In genomic region chr4:129555862-129556531, GRCm38 (mm10) we compare ENCODE assay signal across 8 mouse cellular contexts. TPM values are rescaled to one million over a fixed set of nuclear protein-coding genes. Genes with fewer than 3 reads are reported as not detected.
DNase-seq lines count a peak whose midpoint lies in the region; ATAC-seq and TF ChIP-seq lines count a peak whose summit lies in the region.

No protein-coding gene starts in this region.

- no peak for DNase-seq in kidney, adult 2 months
- DNase-seq in kidney, adult 18-20 months, result no peak
- no peak for DNase-seq in CH12.LX (ENCODE audit: extremely low read depth)
- DNase-seq in spleen, postnatal 36 days (ENCODE audit: low spot score in 2 of 2), result no peak

- H3K27me3 ChIP-seq in kidney, adult 2 months (replicated peaks; ENCODE audit: control insufficient read depth, insufficient read depth, low read length), result no peaks in the 10 kb centered on the region
- no peaks in the 10 kb centered on the region for H3K27me3 ChIP-seq in CH12.LX (replicated peaks)
- no peaks in the 10 kb centered on the region; the same call in 1 of the 2 replicates for H3K27me3 ChIP-seq in hindbrain, embryonic 12.5 days
- H3K27me3 ChIP-seq in liver, embryonic 16.5 days (ENCODE audit: control insufficient read depth, insufficient read depth, low read depth, low read length), result peaks cover 15% of the 10 kb centered on the region
- no peaks in the 10 kb centered on the region for H3K27me3 ChIP-seq in stomach, embryonic 16.5 days (ENCODE audit: control insufficient read depth, insufficient read depth, low read length)

- H3K27ac ChIP-seq in kidney, adult 2 months (ENCODE audit: insufficient read depth, low read depth, low read length), result peak overlapping the region; percentile 37
- no peak overlapping the region for H3K27ac ChIP-seq in CH12.LX (ENCODE audit: insufficient read depth, low read depth)
- 0 out of 2 replicates have a peak overlapping the region, but pooled peaks have one; percentile 3 for H3K27ac ChIP-seq in hindbrain, embryonic 12.5 days
- H3K27ac ChIP-seq in liver, embryonic 16.5 days (ENCODE audit: low read length), result no peak overlapping the region
- H3K27ac ChIP-seq in stomach, embryonic 16.5 days (ENCODE audit: low read length), result no peak overlapping the region; the same call in none of the 2 replicates

- H3K4me3 ChIP-seq in kidney, adult 2 months (ENCODE audit: insufficient read depth, low read depth, low read length), result peak overlapping the region; percentile 71
- H3K4me3 ChIP-seq in CH12.LX (replicated peaks in 1 of 3; ENCODE audit: low read depth in 2 of 3, low read length in 2 of 3, poor library complexity in 1 of 3), result peak overlapping the region in 2 of 3 experiments; percentile 3 to 17
- peak overlapping the region; percentile 41 for H3K4me3 ChIP-seq in hindbrain, embryonic 12.5 days
- H3K4me3 ChIP-seq in liver, embryonic 16.5 days (ENCODE audit: low read depth, low read length), result peak overlapping the region; percentile 67
- H3K4me3 ChIP-seq in stomach, embryonic 16.5 days (replicated peaks; ENCODE audit: low read length), result peak overlapping the region; percentile 64

- no peak overlapping the region for H3K9ac ChIP-seq in CH12.LX (ENCODE audit: insufficient read depth, low read depth)
- H3K9ac ChIP-seq in hindbrain, embryonic 12.5 days, result peak overlapping the region; percentile 61
- peak overlapping the region; percentile 72; the same call in 1 of the 2 replicates for H3K9ac ChIP-seq in liver, embryonic 16.5 days (ENCODE audit: low read depth, low read length)
- H3K9ac ChIP-seq in stomach, embryonic 16.5 days (ENCODE audit: low read length), result peak overlapping the region; percentile 71

- peaks cover 4% of the 10 kb centered on the region; the same call in 1 of the 2 replicates for H3K4me1 ChIP-seq in kidney, adult 2 months (ENCODE audit: control insufficient read depth, insufficient read depth, low read length)
- H3K4me1 ChIP-seq in CH12.LX (ENCODE audit: control insufficient read depth in 1 of 2, insufficient read depth in 2 of 2), result peaks cover 6 to 34% of the 10 kb centered on the region in 2 experiments
- peaks cover 8% of the 10 kb centered on the region for H3K4me1 ChIP-seq in hindbrain, embryonic 12.5 days
- peaks cover 28% of the 10 kb centered on the region for H3K4me1 ChIP-seq in liver, embryonic 16.5 days (ENCODE audit: control insufficient read depth, low read depth, low read length)
- peaks cover 10% of the 10 kb centered on the region for H3K4me1 ChIP-seq in stomach, embryonic 16.5 days (ENCODE audit: control insufficient read depth, insufficient read depth, low read length)

- WGBS in kidney, adult 2 months, result under 1% methylated on average over 24 of the region's 24 CpGs
- WGBS in hindbrain, embryonic 12.5 days, result 1% methylated on average over 24 of the region's 24 CpGs
- WGBS in liver, embryonic 16.5 days (ENCODE audit: insufficient replicate concordance), result 1% methylated on average over 24 of the region's 24 CpGs
- under 1% methylated on average over 24 of the region's 24 CpGs for WGBS in stomach, embryonic 16.5 days

- 0 out of 2 replicates have a peak, but pooled peaks have one; percentile 14 for ATAC-seq in common myeloid progenitor, adult 5-6 weeks (replicated peaks; ENCODE audit: low read depth, poor library complexity, severe bottlenecking)
- peak; percentile 63 for ATAC-seq in hindbrain, embryonic 12.5 days (ENCODE audit: low FRiP score)
- ATAC-seq in liver, embryonic 16.5 days (ENCODE audit: low read depth), result 0 out of 2 replicates have a peak, but pooled peaks have one; percentile 16
- ATAC-seq in stomach, embryonic 16.5 days (ENCODE audit: insufficient read depth, low FRiP score), result peak; percentile 63

- dilution Hi-C loops in CH12.LX (cut with MboI; ENCODE audit: extremely low pct_ligation_motif_present, extremely low pct_unique_long_range_greater_than_20kb, low sequenced_read_pairs), result no loop called here

- no peak for TF ChIP-seq CTCF in kidney, adult 2 months (conservative IDR thresholded peaks at IDR 0.05; ENCODE audit: insufficient read depth, insufficient read length, low read depth, low read length)
- no peak for TF ChIP-seq CTCF in CH12.LX (conservative IDR thresholded peaks at IDR 0.05 in 1 of 2, IDR thresholded peaks at IDR 0.05 in 1 of 2; ENCODE audit: low read depth in 2 of 2, low read length in 2 of 2)

- peak overlapping the region; percentile 95; the same call in 1 of the 2 replicates for H3K4me2 ChIP-seq in CH12.LX (ENCODE audit: insufficient read depth, low read depth, poor library complexity, severe bottlenecking)
- peak overlapping the region; percentile 67 for H3K4me2 ChIP-seq in hindbrain, embryonic 12.5 days (replicated peaks)
- peak overlapping the region; percentile 97 for H3K4me2 ChIP-seq in liver, embryonic 16.5 days (ENCODE audit: low read depth, low read length)
- H3K4me2 ChIP-seq in stomach, embryonic 16.5 days (ENCODE audit: low read depth, low read length), result peak overlapping the region; percentile 94

- TF ChIP-seq POLR2A in kidney, adult 2 months (IDR thresholded peaks at IDR 0.05; ENCODE audit: low read depth, low read length), result no peak
- no peak for TF ChIP-seq POLR2A in CH12.LX (IDR thresholded peaks at IDR 0.05; ENCODE audit: low read depth, low read length)

- in situ Hi-C loops in CH12.LX (cut with MboI; ENCODE audit: low pct_ligation_motif_present, low pct_unique_long_range_greater_than_20kb, low sequenced_read_pairs), result no loop called here

- TF ChIP-seq RAD21 in CH12.LX (IDR thresholded peaks at IDR 0.05; ENCODE audit: low read depth, low read length), result no peak

- H3K79me2 ChIP-seq in CH12.LX (replicated peaks; ENCODE audit: control insufficient read depth, extremely low read depth, insufficient read depth, poor library complexity, severe bottlenecking), result no peaks in the 10 kb centered on the region; the same call in 1 of the 2 replicates

- no peak for TF ChIP-seq EP300 in CH12.LX (IDR thresholded peaks at IDR 0.05; ENCODE audit: low read length)

- H3K36me3 ChIP-seq in kidney, adult 2 months (ENCODE audit: control insufficient read depth, insufficient read depth, low read length), result no peaks in the 10 kb centered on the region
- H3K36me3 ChIP-seq in CH12.LX (replicated peaks in 1 of 2; ENCODE audit: control insufficient read depth in 1 of 2, insufficient read depth in 1 of 2, low read length in 1 of 2), result peaks cover 24 to 45% of the 10 kb centered on the region in 2 experiments
- no peaks in the 10 kb centered on the region for H3K36me3 ChIP-seq in hindbrain, embryonic 12.5 days
- H3K36me3 ChIP-seq in liver, embryonic 16.5 days (ENCODE audit: control insufficient read depth, insufficient read depth), result no peaks in the 10 kb centered on the region
- no peaks in the 10 kb centered on the region for H3K36me3 ChIP-seq in stomach, embryonic 16.5 days (ENCODE audit: control insufficient read depth, insufficient read depth, low read length)

- H3K9me3 ChIP-seq in CH12.LX (replicated peaks; ENCODE audit: low read length), result no peaks in the 10 kb centered on the region
- H3K9me3 ChIP-seq in hindbrain, embryonic 12.5 days (replicated peaks), result no peaks in the 10 kb centered on the region
- H3K9me3 ChIP-seq in liver, embryonic 16.5 days (replicated peaks; ENCODE audit: control insufficient read depth, low read length), result no peaks in the 10 kb centered on the region
- no peaks in the 10 kb centered on the region for H3K9me3 ChIP-seq in stomach, embryonic 16.5 days (replicated peaks; ENCODE audit: control insufficient read depth, low read length)

RNA-seq across cellular contexts. Expression of gene Hdac1, which starts 13.5 kb away (rescaled TPM):
- polyA plus RNA-seq in kidney, adult 2 months (2012; rRNA removed), result 35.4 and 41.6 TPM in 2 replicates
- total RNA-seq in CH12.LX (2012; rRNA removed) (71.7 and 75.4 TPM in 2 replicates), CH12.LX (2014; rRNA removed) (104 and 106 TPM in 2 replicates)
- 231 and 233 TPM in 2 replicates for polyA plus RNA-seq in CH12.LX (2012; ENCODE audit: insufficient read length, low read depth)
- 75.8 and 103 TPM in 2 replicates for total RNA-seq in common myeloid progenitor, adult 5-6 weeks (2017)
- 168 and 178 TPM in 2 replicates for polyA plus RNA-seq in hindbrain, embryonic 12.5 days (2016; fragmentation: Nextera tagmentation; extraction: Ambion mirVana)
- polyA plus RNA-seq in liver, embryonic 16.5 days (2015; fragmentation: Nextera tagmentation; extraction: Ambion mirVana), result 82.1 and 89.8 TPM in 2 replicates
- polyA plus RNA-seq in stomach, embryonic 16.5 days (2015; fragmentation: Nextera tagmentation; extraction: Ambion mirVana), result 195 and 205 TPM in 2 replicates

RNA-seq across cellular contexts. Expression of gene Lck, which starts 17.4 kb away (rescaled TPM):
- 2.3 and 12.7 TPM in 2 replicates for polyA plus RNA-seq in kidney, adult 2 months (2012; rRNA removed)
- total RNA-seq in CH12.LX (2012; rRNA removed) (67.2 and 80.9 TPM in 2 replicates), CH12.LX (2014; rRNA removed) (64.6 and 70.0 TPM in 2 replicates)
- 138 and 177 TPM in 2 replicates for polyA plus RNA-seq in CH12.LX (2012; ENCODE audit: insufficient read length, low read depth)
- 8.1 and 17.5 TPM in 2 replicates for total RNA-seq in common myeloid progenitor, adult 5-6 weeks (2017)
- polyA plus RNA-seq in hindbrain, embryonic 12.5 days (2016; fragmentation: Nextera tagmentation; extraction: Ambion mirVana), result 6.4 and 7.1 TPM in 2 replicates
- polyA plus RNA-seq in liver, embryonic 16.5 days (2015; fragmentation: Nextera tagmentation; extraction: Ambion mirVana), result 3.1 and 3.2 TPM in 2 replicates
- polyA plus RNA-seq in stomach, embryonic 16.5 days (2015; fragmentation: Nextera tagmentation; extraction: Ambion mirVana), result 3.0 and 7.3 TPM in 2 replicates

RNA-seq across cellular contexts. Expression of gene Fam167b, which starts 22.4 kb away (rescaled TPM):
- polyA plus RNA-seq in kidney, adult 2 months (2012; rRNA removed), result 24.6 and 27.2 TPM in 2 replicates
- total RNA-seq in CH12.LX (2012; rRNA removed), result 1.1 and 1.4 TPM in 2 replicates
- 0.49 TPM in 1 of 2 replicates, not detected in the other for total RNA-seq in CH12.LX (2014; rRNA removed)
- polyA plus RNA-seq in CH12.LX (2012; ENCODE audit: insufficient read length, low read depth), result 0.82 and 1.2 TPM in 2 replicates
- not detected in 2 replicates for total RNA-seq in common myeloid progenitor, adult 5-6 weeks (2017)
- 1.7 and 2.5 TPM in 2 replicates for polyA plus RNA-seq in hindbrain, embryonic 12.5 days (2016; fragmentation: Nextera tagmentation; extraction: Ambion mirVana)
- polyA plus RNA-seq in liver, embryonic 16.5 days (2015; fragmentation: Nextera tagmentation; extraction: Ambion mirVana), result 6.9 and 7.5 TPM in 2 replicates
- 4.1 TPM in 2 replicates for polyA plus RNA-seq in stomach, embryonic 16.5 days (2015; fragmentation: Nextera tagmentation; extraction: Ambion mirVana)

RNA-seq across cellular contexts. Expression of gene Marcksl1, which starts 42.6 kb away (rescaled TPM):
- polyA plus RNA-seq in kidney, adult 2 months (2012; rRNA removed), result 20.3 and 26.5 TPM in 2 replicates
- total RNA-seq in CH12.LX (2012; rRNA removed), result 194 and 195 TPM in 2 replicates
- 260 and 265 TPM in 2 replicates for total RNA-seq in CH12.LX (2014; rRNA removed)
- polyA plus RNA-seq in CH12.LX (2012; ENCODE audit: insufficient read length, low read depth), result 423 and 494 TPM in 2 replicates
- 80.7 and 93.1 TPM in 2 replicates for total RNA-seq in common myeloid progenitor, adult 5-6 weeks (2017)
- polyA plus RNA-seq in hindbrain, embryonic 12.5 days (2016; fragmentation: Nextera tagmentation; extraction: Ambion mirVana), result 1,978 and 2,031 TPM in 2 replicates
- polyA plus RNA-seq in liver, embryonic 16.5 days (2015; fragmentation: Nextera tagmentation; extraction: Ambion mirVana), result 36.6 and 41.4 TPM in 2 replicates
- polyA plus RNA-seq in stomach, embryonic 16.5 days (2015; fragmentation: Nextera tagmentation; extraction: Ambion mirVana), result 259 and 296 TPM in 2 replicates

RNA-seq across cellular contexts. Expression of gene Eif3i, which starts 44.5 kb away (rescaled TPM):
- polyA plus RNA-seq in kidney, adult 2 months (2012; rRNA removed), result 311 TPM in 2 replicates
- total RNA-seq in CH12.LX (2012; rRNA removed) (667 and 673 TPM in 2 replicates), CH12.LX (2014; rRNA removed) (702 and 753 TPM in 2 replicates)
- polyA plus RNA-seq in CH12.LX (2012; ENCODE audit: insufficient read length, low read depth), result 418 and 446 TPM in 2 replicates
- 256 and 262 TPM in 2 replicates for total RNA-seq in common myeloid progenitor, adult 5-6 weeks (2017)
- polyA plus RNA-seq in hindbrain, embryonic 12.5 days (2016; fragmentation: Nextera tagmentation; extraction: Ambion mirVana), result 187 and 204 TPM in 2 replicates
- polyA plus RNA-seq in liver, embryonic 16.5 days (2015; fragmentation: Nextera tagmentation; extraction: Ambion mirVana), result 133 and 142 TPM in 2 replicates
- 239 and 253 TPM in 2 replicates for polyA plus RNA-seq in stomach, embryonic 16.5 days (2015; fragmentation: Nextera tagmentation; extraction: Ambion mirVana)

Comparison
In these comparisons a context has a peak if more than half of its experiments do, and no peak if none do; other contexts are left out.
1. H3K27ac ChIP-seq: peak in kidney, adult 2 months (single experiment) and hindbrain, embryonic 12.5 days (single experiment); none in CH12.LX (single experiment), liver, embryonic 16.5 days (single experiment) and stomach, embryonic 16.5 days (single experiment).
2. H3K4me3 ChIP-seq: peak in every context shown above with its lines; median percentile 71 in kidney, adult 2 months; 67 in liver, embryonic 16.5 days; 64 in stomach, embryonic 16.5 days; 41 in hindbrain, embryonic 12.5 days; 10 in CH12.LX.
3. RNA of gene Lck, which starts 17.4 kb away (polyA plus RNA-seq): 138 to 177 TPM in CH12.LX; 2.3 to 12.7 TPM in kidney, adult 2 months, 3.0 to 7.3 TPM in stomach, embryonic 16.5 days, 6.4 to 7.1 TPM in hindbrain, embryonic 12.5 days and 3.1 to 3.2 TPM in liver, embryonic 16.5 days; every median in the first group is over 10 times any median in the second.
4. Peak in every context shown above with its lines, with median percentiles within 50 percentile points of each other: H3K4me2 ChIP-seq and ATAC-seq.